Mouse (Mus musculus) kidney, embryonic 16.5 days (tissue): ENCODE measurements around the gene Gm9. TPM values are rescaled to one million over a fixed set of nuclear protein-coding genes. Genes with fewer than 3 reads are reported as not detected.
"Not testable (repeated sequence)": the region's sequence is repeated elsewhere in the genome, so short reads cannot be mapped to it uniquely, and the experiment has no call there.

ENCODE experiments used
- ATAC-seq: fragments of 200-750 bp; cut with Nextera tagmentation; 2 replicates; pipeline ENCODE4 v1.8.0; 2017; ENCODE audit warnings: moderate TSS enrichment; ENCODE audit not compliant: low FRiP score, low TSS enrichment
- H3K27ac ChIP-seq: fragments of 300-500 bp; sonication (generic); 2 replicates; pipeline ENCODE4 v1.5.1; 2014; ENCODE audit warnings: low read length
- H3K27me3 ChIP-seq: fragments of 300-500 bp; sonication (generic); 2 replicates; pipeline ENCODE4 v1.6.1; 2014; ENCODE audit warnings: low read length, control low read depth, mixed read lengths; ENCODE audit not compliant: insufficient read depth
- H3K36me3 ChIP-seq: fragments of 300-500 bp; sonication (generic); 2 replicates; pipeline ENCODE4 v1.6.1; 2014; ENCODE audit warnings: low read length, control low read depth, mixed read lengths; ENCODE audit not compliant: insufficient read depth
- H3K4me1 ChIP-seq: fragments of 300-500 bp; sonication (generic); 2 replicates; pipeline ENCODE4 v1.6.1; 2014; ENCODE audit warnings: low read length, control low read depth, mixed read lengths; ENCODE audit not compliant: insufficient read depth
- H3K4me2 ChIP-seq: fragments of 300-500 bp; sonication (generic); replicated peaks from 2 replicates; pipeline ENCODE4 v1.6.1; 2014; ENCODE audit warnings: low read depth, low read length
- H3K4me3 ChIP-seq: fragments of 300-500 bp; sonication (generic); 2 replicates; pipeline ENCODE4 v1.5.1; 2014; ENCODE audit warnings: mild to moderate bottlenecking, low read length
- H3K9ac ChIP-seq: fragments of 300-500 bp; sonication (generic); replicated peaks from 2 replicates; pipeline ENCODE4 v1.6.1; 2014; ENCODE audit warnings: low read length
- H3K9me3 ChIP-seq: fragments of 300-500 bp; sonication (generic); 2 replicates; pipeline ENCODE4 v1.6.1; 2016; ENCODE audit warnings: low read length, control low read depth
- WGBS: fragments of 180-500 bp; shearing (Covaris S2); extraction: QIAGEN DNeasy Blood & Tissue Kit; methylation state at CpG from one replicate; pipeline ENCODE4 v1.1.7; 2014; 5-methylcytosine and 5-hydroxymethylcytosine counted together
- polyA plus RNA-seq: library from polyadenylated mRNA; unstranded; fragments of >200 nt; fragmentation: Nextera tagmentation; extraction: Ambion mirVana; gene quantifications from 2 replicates; pipeline ENCODE4 v1.2.1, GENCODE M21; 2015

The Gm9 gene
- polyA plus RNA-seq: not detected in 2 replicates

DNA sequence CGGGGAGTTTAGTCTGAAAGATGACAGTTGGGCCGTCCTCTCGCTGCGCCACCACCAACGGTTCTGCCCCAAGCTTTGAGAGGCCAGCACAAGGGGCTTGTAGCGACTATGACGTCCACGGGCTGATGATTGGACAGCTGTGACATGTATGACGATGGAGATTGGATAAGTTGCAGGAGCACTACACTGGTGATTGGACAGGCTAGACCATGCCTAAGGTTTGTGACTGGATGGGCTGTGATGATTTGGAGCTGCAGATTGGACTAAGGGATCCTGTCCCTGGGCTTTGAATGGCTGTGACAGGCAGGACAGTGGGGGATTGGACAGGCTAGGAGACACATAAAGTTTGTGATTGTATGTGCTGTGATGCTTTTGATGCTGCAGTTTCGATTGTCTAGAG is at the start of gene Gm9:
Gene Gm9, minus strand, starts transcription at position 101 of the 400 bp plus-strand sequence.
- WGBS: 88% methylated on average over 10 of the region's 10 CpGs
- no peak within 1 kb of the TSS for H3K4me3 ChIP-seq
- no peak for ATAC-seq

DNA sequence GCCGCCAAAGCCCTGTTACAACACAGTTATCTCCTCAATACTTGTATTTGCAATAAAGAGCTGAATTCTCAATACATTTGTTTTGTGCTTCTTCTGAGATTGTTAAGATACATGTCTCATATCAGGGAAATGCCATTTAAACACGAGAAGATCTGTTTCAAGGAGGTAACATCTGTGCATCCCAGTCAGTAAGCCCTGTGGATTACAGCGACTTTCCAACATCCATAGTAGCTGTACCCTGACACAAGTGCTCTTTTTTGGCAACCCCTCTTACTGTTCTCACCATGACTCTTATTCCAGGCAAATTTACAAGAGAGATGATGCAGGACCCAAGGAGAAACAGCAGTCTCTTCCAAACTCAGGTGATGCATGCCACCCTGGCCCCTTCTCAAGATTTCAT is 38.8 kb upstream of the Gm9 start, which contains the start of gene Rhox3a:
Gene Rhox3a, plus strand, starts transcription at position 301 of the 400 bp plus-strand sequence.
- H3K9ac ChIP-seq, H3K4me2 ChIP-seq: not testable (repeated sequence)
- 100% methylated on average over 1 of the region's 3 CpGs for WGBS

More for the DNA sequence above, at the start of gene Gm9:
- H3K9ac ChIP-seq: no peak within 1 kb of the TSS
- no peaks in the 10 kb centered on the region for H3K9me3 ChIP-seq
- H3K4me2 ChIP-seq: no peak within 1 kb of the TSS
- no peaks in the 10 kb centered on the region for H3K27me3 ChIP-seq
- H3K27ac ChIP-seq: no peak within 1 kb of the TSS
- H3K36me3 ChIP-seq: no peaks in the 10 kb centered on the region
- H3K4me1 ChIP-seq: no peaks in the 10 kb centered on the region

GRCm38 (mm10) chrX:37244676-37245075 is 33.8 kb upstream of the Gm9 start, which contains the start of gene Rhox2a:
Gene Rhox2a (plus strand): TSS chrX:37244976.
- WGBS: no CpG with 5 or more reads among the region's 9 CpGs
- H3K4me3 ChIP-seq, H3K4me1 ChIP-seq, H3K27ac ChIP-seq, H3K27me3 ChIP-seq, ATAC-seq, H3K9ac ChIP-seq, H3K9me3 ChIP-seq, H3K4me2 ChIP-seq, H3K36me3 ChIP-seq: not testable (repeated sequence)

More for the DNA sequence above, 38.8 kb upstream of the Gm9 start, which contains the start of gene Rhox3a:
- not testable (repeated sequence) for ATAC-seq, H3K27ac ChIP-seq, H3K4me3 ChIP-seq, H3K9me3 ChIP-seq, H3K36me3 ChIP-seq, H3K27me3 ChIP-seq, H3K4me1 ChIP-seq

DNA sequence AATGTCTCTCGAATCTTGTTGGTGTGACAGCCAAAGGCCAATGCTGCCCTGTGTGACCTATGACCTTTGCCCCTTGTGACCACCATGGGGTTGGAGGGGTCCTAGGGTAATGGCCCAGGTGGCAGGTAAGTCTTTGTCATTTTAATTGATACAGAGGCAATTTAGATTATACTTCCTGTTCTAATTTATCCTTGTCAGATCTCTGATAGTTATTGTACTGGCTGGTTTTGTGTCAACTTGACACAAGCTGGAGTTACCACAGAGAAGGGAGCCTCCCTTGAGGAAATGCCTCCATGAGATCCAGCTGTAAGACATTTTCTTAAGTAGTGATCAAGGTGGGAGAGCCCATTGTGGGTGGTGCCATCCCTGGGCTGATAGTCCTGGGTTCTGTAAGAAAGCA is 11.3 kb upstream of the Gm9 start, which contains the start of gene Rhox1:
Gene Rhox1, minus strand, starts transcription at position 101 of the 400 bp plus-strand sequence.
- not testable (repeated sequence) for H3K4me2 ChIP-seq, H3K27me3 ChIP-seq
- 77% methylated on average over 1 of the region's 1 CpGs for WGBS

DNA sequence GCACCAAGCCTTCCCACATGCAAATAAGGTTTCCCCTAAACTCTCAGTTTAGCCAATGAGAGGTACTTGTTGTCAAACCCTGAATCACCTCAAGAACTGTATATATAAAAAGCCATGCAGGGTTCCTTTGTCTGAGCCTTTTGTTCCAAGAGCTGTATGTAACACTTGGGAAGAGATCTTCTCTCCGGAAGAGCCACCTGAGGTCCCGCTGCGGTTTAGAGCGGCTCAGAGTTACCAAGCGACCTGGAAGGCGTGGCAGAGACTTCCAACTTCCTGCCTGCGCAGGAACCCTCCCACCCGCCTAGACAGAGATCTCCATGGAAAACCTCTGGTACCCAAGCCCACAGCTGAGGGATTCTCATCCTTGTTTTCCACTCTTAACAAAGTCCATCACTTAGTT is 12.2 kb downstream of the Gm9 start:
- Histone ChIP-seq H3K9me3 (no peaks in the 10 kb centered on the region), H3K4me2 (no peak overlapping the region), H3K27ac (no peak overlapping the region), H3K9ac (no peak overlapping the region), H3K4me1 (no peaks in the 10 kb centered on the region), H3K36me3 (no peaks in the 10 kb centered on the region), H3K27me3 (no peaks in the 10 kb centered on the region), H3K4me3 (no peak overlapping the region)
- ATAC-seq: no peak
- 62% methylated on average over 8 of the region's 8 CpGs for WGBS

More for the DNA sequence above, 11.3 kb upstream of the Gm9 start, which contains the start of gene Rhox1:
- not testable (repeated sequence) for H3K4me1 ChIP-seq, H3K36me3 ChIP-seq, H3K27ac ChIP-seq, H3K9ac ChIP-seq, H3K9me3 ChIP-seq, ATAC-seq, H3K4me3 ChIP-seq

DNA sequence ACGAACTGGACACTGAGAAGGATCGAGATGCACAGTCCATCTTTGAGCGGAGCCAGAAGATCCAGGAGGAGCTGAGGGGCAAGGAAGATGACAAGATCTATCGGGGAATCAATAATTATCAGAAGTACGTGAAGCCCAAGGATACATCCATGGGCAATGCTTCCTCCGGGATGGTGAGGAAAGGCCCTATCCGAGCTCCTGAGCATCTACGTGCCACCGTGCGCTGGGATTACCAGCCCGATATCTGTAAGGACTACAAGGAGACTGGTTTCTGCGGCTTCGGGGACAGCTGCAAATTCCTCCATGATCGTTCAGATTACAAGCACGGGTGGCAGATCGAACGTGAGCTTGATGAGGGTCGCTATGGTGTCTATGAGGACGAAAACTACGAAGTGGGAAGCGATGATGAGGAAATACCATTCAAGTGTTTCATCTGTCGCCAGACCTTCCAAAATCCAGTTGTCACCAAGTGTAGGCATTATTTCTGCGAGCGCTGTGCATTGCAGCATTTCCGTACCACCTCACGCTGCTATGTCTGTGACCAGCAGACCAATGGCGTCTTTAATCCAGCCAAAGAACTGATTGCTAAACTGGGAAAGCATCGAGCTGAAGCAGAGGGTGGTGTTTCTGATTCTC is 19.0 kb downstream of the Gm9 start:
- Histone ChIP-seq H3K27ac (no peak overlapping the region), H3K4me3 (peak overlapping the region; percentile 63), H3K9ac (peak overlapping the region; percentile 68), H3K27me3 (no peaks in the 10 kb centered on the region), H3K9me3 (no peaks in the 10 kb centered on the region), H3K36me3 (no peaks in the 10 kb centered on the region), H3K4me2 (peak overlapping the region; percentile 69), H3K4me1 (no peaks in the 10 kb centered on the region)
- WGBS: 30% methylated on average over 28 of the region's 28 CpGs
- ATAC-seq: no peak

DNA sequence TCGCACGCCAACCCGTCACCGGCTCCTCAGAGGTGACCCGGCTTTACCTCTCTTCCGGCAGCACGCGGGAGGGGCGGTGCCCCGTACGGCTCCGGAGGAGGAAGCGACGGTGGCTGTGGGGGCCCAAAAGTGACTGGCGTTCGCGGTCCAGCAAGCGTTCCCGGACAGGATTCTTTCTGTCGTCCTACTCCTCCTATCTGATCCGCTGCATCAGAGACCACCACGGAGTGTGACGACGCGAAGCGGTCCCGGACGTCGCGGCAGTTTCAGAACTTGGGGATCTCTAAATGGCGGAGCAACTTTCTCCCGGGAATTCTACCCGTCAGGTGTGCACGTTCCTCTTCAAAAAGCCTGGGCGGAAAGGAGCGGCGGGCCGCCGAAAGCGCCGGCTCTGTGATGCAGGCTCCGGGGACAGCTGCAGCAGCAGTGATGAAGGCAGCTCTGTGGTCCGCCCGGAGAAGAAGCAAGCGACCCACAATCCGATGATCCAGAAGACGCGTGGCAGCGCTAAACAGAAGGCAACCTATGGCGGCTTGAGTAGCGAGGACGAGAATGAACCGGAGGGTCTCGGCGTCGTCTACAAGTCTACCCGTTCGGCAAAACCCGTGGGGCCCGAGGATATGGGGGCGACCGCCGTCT is 19.6 kb downstream of the Gm9 start, which contains the start of the genes Ndufa1 and Rnf113a1:
Gene Ndufa1, minus strand, starts transcription at position 59 of the 639 bp plus-strand sequence.
Gene Rnf113a1, plus strand, starts transcription at position 141 of the 639 bp plus-strand sequence.
- Histone ChIP-seq H3K4me3 (peak within 1 kb of the TSS; percentile 63), H3K36me3 (no peaks in the 10 kb centered on the region), H3K4me1 (no peaks in the 10 kb centered on the region), H3K4me2 (peak within 1 kb of the TSS; percentile 69), H3K9me3 (no peaks in the 10 kb centered on the region), H3K9ac (peak within 1 kb of the TSS; percentile 68), H3K27ac (peak within 1 kb of the TSS; percentile 43; the same call in 1 of the 2 replicates), H3K27me3 (no peaks in the 10 kb centered on the region)
- WGBS: 25% methylated on average over 62 of the region's 63 CpGs
- peak; percentile 91 for ATAC-seq

GRCm38 (mm10) chrX:37190755-37191104 is 20.1 kb downstream of the Gm9 start:
- 26% methylated on average over 20 of the region's 20 CpGs for WGBS
- peak; percentile 72 for ATAC-seq
- Histone ChIP-seq H3K9ac (peak overlapping the region; percentile 68), H3K27ac (no peak overlapping the region), H3K27me3 (no peaks in the 10 kb centered on the region), H3K36me3 (no peaks in the 10 kb centered on the region), H3K4me3 (peak overlapping the region; percentile 63), H3K9me3 (no peaks in the 10 kb centered on the region), H3K4me1 (no peaks in the 10 kb centered on the region), H3K4me2 (peak overlapping the region; percentile 69)

DNA sequence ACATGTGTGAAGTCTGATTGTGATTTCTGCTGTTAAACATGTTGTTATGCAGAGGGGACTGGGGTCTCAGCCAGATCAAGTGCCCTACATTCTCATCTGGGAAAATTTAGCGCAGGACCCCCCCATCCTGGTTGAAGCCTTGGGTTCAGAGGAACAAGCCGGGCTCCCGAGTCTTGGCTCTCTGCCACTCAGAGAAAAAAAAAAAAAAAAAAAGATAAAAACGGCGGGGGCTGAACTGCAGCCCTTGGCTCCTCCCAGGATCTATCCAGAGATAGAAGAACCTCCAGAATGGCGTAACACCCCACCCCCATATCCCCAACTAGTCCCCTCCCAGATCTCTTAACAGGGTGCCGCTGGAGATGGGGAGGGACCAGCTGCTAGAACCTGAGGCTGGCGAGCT is 26.4 kb downstream of the Gm9 start:
- not testable (repeated sequence) for H3K9me3 ChIP-seq, H3K9ac ChIP-seq, H3K36me3 ChIP-seq, H3K27me3 ChIP-seq, H3K27ac ChIP-seq, H3K4me3 ChIP-seq, ATAC-seq, H3K4me1 ChIP-seq, H3K4me2 ChIP-seq
- WGBS: 65% methylated on average over 5 of the region's 8 CpGs

- Histone ChIP-seq H3K4me2 (no peak within 1 kb of the TSS), H3K9ac (no peak within 1 kb of the TSS), H3K9me3 (no peaks in the 10 kb centered on the region), H3K4me3 (no peak within 1 kb of the TSS), H3K27me3 (no peaks in the 10 kb centered on the region), H3K4me1 (no peaks in the 10 kb centered on the region), H3K27ac (no peak within 1 kb of the TSS), H3K36me3 (no peaks in the 10 kb centered on the region)
- ATAC-seq: no peak
- WGBS: 55% methylated on average over 5 of the region's 5 CpGs
Measured at GRCm38 (mm10) chrX:37168742-37169141, 42.1 kb downstream of the Gm9 start, which contains the start of gene Akap14. Gene Akap14 (minus strand): TSS chrX:37168842.
